Mouse (Mus musculus) CH12.LX (cell line): ENCODE data around the gene Lonp1. TPM values are rescaled to one million over a fixed set of nuclear protein-coding genes. Genes with fewer than 3 reads are reported as not detected.

Source experiments
- DNase-seq: peaks from one replicate; pipeline ENCODE4 v3.0.0-alpha.2; 2013; ENCODE audit errors: extremely low read depth
- H3K27ac ChIP-seq: 2 replicates; pipeline ENCODE4 v1.5.1; 2012; ENCODE audit warnings: low read depth, mild to moderate bottlenecking, control low read depth, moderate library complexity; ENCODE audit not compliant: insufficient read depth
- H3K27me3 ChIP-seq: replicated peaks from 2 replicates; pipeline ENCODE3; 2012; ENCODE audit warnings: inconsistent platforms
- H3K36me3 ChIP-seq, 2 experiments: replicated peaks in 1 of 2; 2 replicates each; pipeline versions ENCODE3 to v1.6.1; 2012; ENCODE audit warnings: inconsistent platforms in 1 of 2, low read length in 1 of 2, mild to moderate bottlenecking in 1 of 2, mixed read lengths in 1 of 2, moderate library complexity in 1 of 2; ENCODE audit not compliant: control insufficient read depth in 1 of 2, insufficient read depth in 1 of 2
- H3K4me1 ChIP-seq, 2 experiments: 2 replicates each; pipeline ENCODE4 v1.6.1; 2012; ENCODE audit warnings: inconsistent platforms in 1 of 2, moderate library complexity in 1 of 2; ENCODE audit not compliant: insufficient read depth in 2 of 2, control insufficient read depth in 1 of 2
- H3K4me2 ChIP-seq: 2 replicates; pipeline ENCODE4 v1.6.1; 2012; ENCODE audit warnings: low read depth, mild to moderate bottlenecking, control low read depth; ENCODE audit not compliant: poor library complexity, insufficient read depth, severe bottlenecking
- H3K4me3 ChIP-seq, 3 experiments: fragments of 150-350 bp in 1 of 3; sonication (generic) in 1 of 3; replicated peaks in 1 of 3; 2 replicates each; pipeline versions ENCODE3 to v1.5.1; 2011 to 2012; ENCODE audit warnings: low read depth in 2 of 3, low read length in 2 of 3, mild to moderate bottlenecking in 2 of 3, moderate library complexity in 2 of 3, control low read depth in 1 of 3, improper control_type of control experiment in 1 of 3, inconsistent platforms in 1 of 3, mixed read lengths in 1 of 3; ENCODE audit not compliant: poor library complexity in 1 of 3
- H3K79me2 ChIP-seq: replicated peaks from 2 replicates; pipeline ENCODE4 v1.6.1; 2012; ENCODE audit warnings: mild to moderate bottlenecking, moderate library complexity; ENCODE audit not compliant: control insufficient read depth, poor library complexity, insufficient read depth, severe bottlenecking; ENCODE audit errors: extremely low read depth
- H3K9ac ChIP-seq: 2 replicates; pipeline ENCODE4 v1.6.1; 2012; ENCODE audit warnings: low read depth, mild to moderate bottlenecking, control low read depth, moderate library complexity; ENCODE audit not compliant: insufficient read depth
- H3K9me3 ChIP-seq: replicated peaks from 2 replicates; pipeline ENCODE3; 2012; ENCODE audit warnings: low read length, inconsistent platforms, mixed read lengths
- BHLHE40 ChIP-seq: IDR thresholded peaks from 2 replicates; pipeline ENCODE4 v1.6.1; 2011; ENCODE audit warnings: mild to moderate bottlenecking, low read depth, low read length, improper control_type of control experiment
- CHD2 ChIP-seq: IDR thresholded peaks from 2 replicates; pipeline ENCODE4 v1.6.1; 2011; ENCODE audit warnings: low read length, improper control_type of control experiment
- ETS1 ChIP-seq: conservative IDR thresholded peaks from 2 replicates; pipeline ENCODE4 v1.6.1; 2012; ENCODE audit warnings: low read depth, mild to moderate bottlenecking, inconsistent platforms, low read length, improper control_type of control experiment, moderate library complexity
- HCFC1 ChIP-seq: IDR thresholded peaks from 2 replicates; pipeline ENCODE4 v1.6.1; 2012; ENCODE audit warnings: low read depth, mild to moderate bottlenecking, inconsistent platforms, low read length, improper control_type of control experiment
- KAT2A ChIP-seq: IDR thresholded peaks from 2 replicates; pipeline ENCODE4 v1.6.1; 2012; ENCODE audit warnings: low read length, improper control_type of control experiment, inconsistent platforms; ENCODE audit not compliant: insufficient replicate concordance
- MEF2A ChIP-seq: IDR thresholded peaks from 2 replicates; pipeline ENCODE4 v1.6.1; 2014; ENCODE audit warnings: low read depth, mild to moderate bottlenecking, inconsistent platforms, low read length, improper control_type of control experiment, borderline replicate concordance
- MXI1 ChIP-seq: IDR thresholded peaks from 2 replicates; pipeline ENCODE4 v1.6.1; 2011; ENCODE audit warnings: mild to moderate bottlenecking, low read depth, low read length, improper control_type of control experiment
- POLR2A ChIP-seq: IDR thresholded peaks from 2 replicates; pipeline ENCODE4 v1.6.1; 2011; ENCODE audit warnings: low read depth, mild to moderate bottlenecking, improper control_type of control experiment, low read length
- POLR2AphosphoS2 ChIP-seq: IDR thresholded peaks from 2 replicates; pipeline ENCODE4 v1.6.1; 2011; ENCODE audit warnings: low read depth, low read length, improper control_type of control experiment
- RAD21 ChIP-seq: IDR thresholded peaks from 2 replicates; pipeline ENCODE4 v1.6.1; 2011; ENCODE audit warnings: low read depth, mild to moderate bottlenecking, low read length, improper control_type of control experiment, moderate library complexity
- SIN3A ChIP-seq: IDR thresholded peaks from 2 replicates; pipeline ENCODE4 v1.6.1; 2012; ENCODE audit warnings: low read length, improper control_type of control experiment, inconsistent platforms
- TCF12 ChIP-seq: IDR thresholded peaks from 2 replicates; pipeline ENCODE4 v1.6.1; 2014; ENCODE audit warnings: low read depth, mild to moderate bottlenecking, inconsistent platforms, low read length, improper control_type of control experiment
- ZC3H11A ChIP-seq: IDR thresholded peaks from 2 replicates; pipeline ENCODE4 v1.6.1; 2012; ENCODE audit warnings: low read depth, mild to moderate bottlenecking, inconsistent platforms, low read length, improper control_type of control experiment
- ZNF384 ChIP-seq: IDR thresholded peaks from 2 replicates; pipeline ENCODE4 v1.6.1; 2012; ENCODE audit warnings: low read depth, low read length, improper control_type of control experiment, inconsistent platforms
- dilution Hi-C: fragments of 300-500 bp; cut with MboI; formaldehyde crosslinking; loops from 2 replicates; pipeline ENCODE4 v1.14.3; 2020; ENCODE audit warnings: low sequenced_read_pairs; ENCODE audit not compliant: extremely low pct_unique_long_range_greater_than_20kb, extremely low pct_ligation_motif_present
- in situ Hi-C: fragments of 300-500 bp; cut with MboI; formaldehyde crosslinking; loops from 3 replicates; pipeline ENCODE4 v1.14.3; 2019; ENCODE audit warnings: low sequenced_read_pairs, low pct_ligation_motif_present, low pct_unique_long_range_greater_than_20kb, mixed read lengths
- polyA plus RNA-seq: library from polyadenylated mRNA; unstranded; fragments of >175 nt; gene quantifications from 2 replicates; pipeline ENCODE4 v1.2.1, GENCODE M21; 2012; ENCODE audit warnings: low read depth; ENCODE audit not compliant: insufficient read length
- total RNA-seq, 2 experiments: library from RNA; depleted of rRNA; stranded (reverse); fragments of 300-350 nt in 1 of 2; fragments of >200 nt in 1 of 2; gene quantifications; 2 replicates each; pipeline ENCODE4 v1.2.3; 2012 to 2014

Lonp1 gene
- total and polyA plus RNA-seq, 3 experiments = 69.6 to 151 (median 99.4) TPM

DNA sequence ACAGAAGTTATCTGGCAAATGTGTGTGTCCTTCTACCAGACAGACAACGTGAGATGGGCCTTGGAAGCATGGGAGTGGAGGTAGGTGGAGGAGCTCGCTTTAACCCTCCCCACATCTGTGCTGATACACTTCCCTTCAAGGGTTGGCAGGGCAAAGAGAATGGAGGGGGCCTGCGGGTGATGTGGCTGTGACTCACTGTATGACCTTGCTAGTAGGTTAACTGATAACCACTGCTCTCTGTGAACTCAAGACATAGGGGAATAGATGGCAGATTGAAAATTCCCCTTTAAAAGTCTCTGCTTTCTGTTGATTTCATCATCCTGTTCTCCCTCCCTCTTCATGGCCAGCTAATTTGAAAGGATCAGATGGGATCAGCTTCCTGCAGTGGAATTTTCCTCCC lies 1.2 kb downstream of the Lonp1 start:
- Histone ChIP-seq H3K36me3 (peaks cover 39 to 49% of the 10 kb centered on the region in 2 experiments), H3K27me3 (no peaks in the 10 kb centered on the region), H3K9ac (peak overlapping the region; percentile 86), H3K4me1 (peaks cover 16 to 39% of the 10 kb centered on the region in 2 experiments), H3K79me2 (peaks cover 41% of the 10 kb centered on the region), H3K4me3 (peak overlapping the region; percentile 47 to 94 (median 64)), H3K27ac (no peak overlapping the region; the same call in 1 of the 2 replicates), H3K9me3 (no peaks in the 10 kb centered on the region), H3K4me2 (peak overlapping the region; percentile 84)
- DNase-seq = no peak
- dilution Hi-C loops (no loop called here), in situ Hi-C loops (no loop called here)
- TF ChIP-seq SIN3A (0 out of 2 replicates have a peak, but pooled peaks have one; percentile 12), TCF12 (no peak)

- Histone ChIP-seq H3K4me3 (no peak overlapping the region), H3K9me3 (no peaks in the 10 kb centered on the region), H3K27me3 (no peaks in the 10 kb centered on the region), H3K79me2 (peaks cover 35% of the 10 kb centered on the region), H3K36me3 (peaks cover 87 to 88% of the 10 kb centered on the region in 2 experiments), H3K27ac (no peak overlapping the region), H3K4me2 (no peak overlapping the region), H3K9ac (no peak overlapping the region), H3K4me1 (peaks cover 18 to 26% of the 10 kb centered on the region in 2 experiments)
- in situ Hi-C loops = no loop called here
- no peak for DNase-seq
- TF ChIP-seq MEF2A (no peak), BHLHE40 (no peak), POLR2A (peak; percentile 31)
- dilution Hi-C loops = no loop called here
Observed at GRCm38 (mm10) chr17:56617628-56618027, 9.1 kb downstream of the Lonp1 start.

DNA sequence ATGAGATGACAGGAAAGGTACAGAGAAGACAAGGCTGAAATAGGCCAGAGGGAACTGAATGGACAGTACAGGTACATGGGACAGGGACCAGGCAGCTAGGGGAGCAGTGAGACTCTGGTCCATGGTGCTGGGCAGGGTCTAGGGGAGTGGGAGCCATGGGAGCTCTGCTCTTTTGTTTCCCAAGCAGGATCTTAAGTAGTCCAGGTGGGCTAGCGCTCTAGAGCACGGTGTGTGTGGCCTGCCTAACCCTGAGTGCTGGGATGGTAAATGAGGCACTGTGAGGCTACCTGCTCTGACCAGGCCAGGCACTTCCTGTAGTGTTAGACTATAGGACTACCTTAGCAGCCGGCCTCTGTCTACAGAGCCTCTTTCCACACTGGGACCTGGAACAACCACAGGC lies 10.0 kb downstream of the Lonp1 start:
- H3K79me2 ChIP-seq = peaks cover 35% of the 10 kb centered on the region
- H3K27me3 ChIP-seq = no peaks in the 10 kb centered on the region
- no peak overlapping the region for H3K4me3 ChIP-seq
- no peak for DNase-seq
- peaks cover 78 to 79% of the 10 kb centered on the region in 2 experiments for H3K36me3 ChIP-seq
- no peaks in the 10 kb centered on the region for H3K9me3 ChIP-seq
- dilution Hi-C loops = no loop called here
- in situ Hi-C loops = no loop called here
- no peak overlapping the region; the same call in 1 of the 2 replicates for H3K27ac ChIP-seq
- TF ChIP-seq MXI1 (no peak), ETS1 (no peak), HCFC1 (no peak), SIN3A (no peak), MEF2A (no peak), CHD2 (no peak), ZC3H11A (no peak), POLR2AphosphoS2 (no peak), KAT2A (no peak), ZNF384 (no peak), RAD21 (no peak)
- no peak overlapping the region for H3K4me2 ChIP-seq
- no peak overlapping the region for H3K9ac ChIP-seq
- peaks cover 18 to 35% of the 10 kb centered on the region in 2 experiments for H3K4me1 ChIP-seq
